Mouse (Mus musculus) neural tube, embryonic 12.5 days (tissue): ENCODE measurements around the gene Gm9918. TPM values are rescaled to one million over a fixed set of nuclear protein-coding genes. Genes with fewer than 3 reads are reported as not detected.

Source experiments
- polyA plus RNA-seq: library from polyadenylated mRNA; unstranded; fragments of >200 nt; fragmentation: Nextera tagmentation; extraction: Ambion mirVana; gene quantifications from 2 replicates; pipeline ENCODE4 v1.2.1, GENCODE M21; 2016

Gene Gm9918
- polyA plus RNA-seq, 1 experiment from 2014 or later = 0.23 TPM

Other genes starting within 250 kb of the Gm9918 start
- 4.1 and 4.2 TPM in 2 replicates for gene Krt18, start 242.4 kb upstream of the Gm9918 start, polyA plus RNA-seq
- gene Eif4b, start 196.8 kb upstream of the Gm9918 start, polyA plus RNA-seq = 89.2 and 92.3 TPM in 2 replicates
- gene Tns2, start 170.2 kb upstream of the Gm9918 start, polyA plus RNA-seq = 13.0 and 13.5 TPM in 2 replicates
- 29.6 and 33.3 TPM in 2 replicates for gene Spryd3, start 134.3 kb upstream of the Gm9918 start, polyA plus RNA-seq
- gene Igfbp6, start 126.2 kb upstream of the Gm9918 start, polyA plus RNA-seq = 0.60 and 0.63 TPM in 2 replicates
- 0.11 TPM in 1 of 2 replicates, not detected in the other for gene Soat2, start 120.0 kb upstream of the Gm9918 start, polyA plus RNA-seq
- gene Zfp740, start 67.3 kb upstream of the Gm9918 start, polyA plus RNA-seq = 98.3 and 105 TPM in 2 replicates
- gene Csad, start 65.8 kb upstream of the Gm9918 start, polyA plus RNA-seq = 46.7 and 48.3 TPM in 2 replicates
- 0.29 and 0.79 TPM in 2 replicates for gene Itgb7, start 38.6 kb upstream of the Gm9918 start, polyA plus RNA-seq
- gene Rarg, start 13.0 kb upstream of the Gm9918 start, polyA plus RNA-seq = 15.4 and 18.7 TPM in 2 replicates
- 53.2 and 56.4 TPM in 2 replicates for gene Mfsd5, start 8.9 kb downstream of the Gm9918 start, polyA plus RNA-seq
- 22.5 and 25.4 TPM in 2 replicates for gene Espl1, start 25.7 kb downstream of the Gm9918 start, polyA plus RNA-seq
- 373 and 404 TPM in 2 replicates for gene Pfdn5, start 55.6 kb downstream of the Gm9918 start, polyA plus RNA-seq
- gene Myg1, start 61.1 kb downstream of the Gm9918 start, polyA plus RNA-seq = 90.4 and 94.9 TPM in 2 replicates
- gene Aaas, start 80.2 kb downstream of the Gm9918 start, polyA plus RNA-seq = 51.3 and 53.2 TPM in 2 replicates
- gene Sp7, start 96.6 kb downstream of the Gm9918 start, polyA plus RNA-seq = 0.57 and 0.81 TPM in 2 replicates
- gene Sp1, start 135.6 kb downstream of the Gm9918 start, polyA plus RNA-seq = 6.9 and 7.7 TPM in 2 replicates
- 0.23 TPM in 2 replicates for gene Amhr2, start 174.8 kb downstream of the Gm9918 start, polyA plus RNA-seq
- gene Prr13, start 188.5 kb downstream of the Gm9918 start, polyA plus RNA-seq = 80.5 and 80.6 TPM in 2 replicates
- gene Pcbp2, start 200.0 kb downstream of the Gm9918 start, polyA plus RNA-seq = 144 and 152 TPM in 2 replicates
- not detected in 2 replicates for gene Gm10337, start 233.2 kb downstream of the Gm9918 start, polyA plus RNA-seq
- gene Map3k12, start 246.5 kb downstream of the Gm9918 start, polyA plus RNA-seq = 48.8 and 51.9 TPM in 2 replicates
- 97.9 and 105 TPM in 2 replicates for gene Tarbp2, start 247.6 kb downstream of the Gm9918 start, polyA plus RNA-seq